Mouse (Mus musculus) intestine, embryonic 15.5 days (tissue): ENCODE measurements around the gene Iqce. TPM values are rescaled to one million over a fixed set of nuclear protein-coding genes. Genes with fewer than 3 reads are reported as not detected.
"Not testable (repeated sequence)": the region's sequence is repeated elsewhere in the genome, so short reads cannot be mapped to it uniquely, and the experiment has no call there.

Experiments used
- ATAC-seq: fragments of 200-750 bp; cut with Nextera tagmentation; 2 replicates; pipeline ENCODE4 v1.8.0; 2017; ENCODE audit warnings: moderate TSS enrichment, moderate library complexity
- H3K27ac ChIP-seq: fragments of 300-500 bp; sonication (generic); 2 replicates; pipeline ENCODE4 v1.5.1; 2015; ENCODE audit warnings: mild to moderate bottlenecking, inconsistent platforms
- H3K27me3 ChIP-seq: fragments of 300-500 bp; sonication (generic); replicated peaks from 2 replicates; pipeline ENCODE4 v1.6.1; 2015; ENCODE audit warnings: inconsistent platforms
- H3K36me3 ChIP-seq: fragments of 300-500 bp; sonication (generic); 2 replicates; pipeline ENCODE4 v1.6.1; 2015; ENCODE audit warnings: inconsistent platforms
- H3K4me1 ChIP-seq: fragments of 300-500 bp; sonication (generic); replicated peaks from 2 replicates; pipeline ENCODE4 v1.6.1; 2015; ENCODE audit warnings: inconsistent platforms
- H3K4me2 ChIP-seq: fragments of 300-500 bp; sonication (generic); replicated peaks from 2 replicates; pipeline ENCODE4 v1.6.1; 2015; ENCODE audit warnings: mild to moderate bottlenecking, inconsistent platforms
- H3K4me3 ChIP-seq: fragments of 300-500 bp; sonication (generic); replicated peaks from 2 replicates; pipeline ENCODE4 v1.5.1; 2015; ENCODE audit warnings: inconsistent platforms
- H3K9ac ChIP-seq: fragments of 300-500 bp; sonication (generic); 2 replicates; pipeline ENCODE4 v1.6.1; 2015; ENCODE audit warnings: inconsistent platforms
- H3K9me3 ChIP-seq: fragments of 300-500 bp; sonication (generic); 2 replicates; pipeline ENCODE4 v1.6.1; 2016; ENCODE audit warnings: inconsistent platforms
- WGBS: fragments of 180-500 bp; shearing (Covaris S2); methylation state at CpG from one replicate; pipeline ENCODE4 v1.1.7; 2015; 5-methylcytosine and 5-hydroxymethylcytosine counted together
- polyA plus RNA-seq: library from polyadenylated mRNA; unstranded; fragments of >200 nt; fragmentation: Nextera tagmentation; extraction: Ambion mirVana; gene quantifications from 2 replicates; pipeline ENCODE4 v1.2.1, GENCODE M21; 2015

The Iqce gene
- polyA plus RNA-seq, 1 experiment from 2014 or later: 18.8 TPM

DNA sequence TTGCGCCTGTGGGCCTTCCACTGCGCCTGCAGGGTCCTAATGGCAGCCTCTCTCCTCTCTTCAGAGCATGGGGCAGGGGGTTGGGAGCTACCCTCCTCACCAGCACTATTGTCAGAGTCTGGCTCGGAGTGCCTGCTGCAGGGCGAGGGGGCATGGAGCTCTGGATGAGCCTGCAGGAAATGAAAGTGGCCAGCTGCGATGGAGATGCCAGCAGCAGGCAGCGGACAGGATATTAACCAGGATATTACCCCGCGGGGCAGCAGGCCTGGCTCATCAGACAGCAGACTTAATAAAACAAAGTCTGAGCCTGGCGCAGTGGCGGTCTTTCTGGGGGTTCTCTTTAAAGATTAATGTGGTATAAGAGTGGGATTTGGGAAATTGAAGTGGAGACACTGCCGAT, 27.1 kb downstream of the Iqce start:
- ATAC-seq: no peak
- 61% methylated on average over 11 of the region's 11 CpGs for WGBS
- no peaks in the 10 kb centered on the region for H3K27me3 ChIP-seq
- H3K9ac ChIP-seq: no peak overlapping the region
- H3K4me1 ChIP-seq: 0 out of 2 replicates have a peak, but pooled peaks cover 8% of the 10 kb centered on the region
- no peaks in the 10 kb centered on the region; the same call in 1 of the 2 replicates for H3K36me3 ChIP-seq
- H3K9me3 ChIP-seq: no peaks in the 10 kb centered on the region
- H3K27ac ChIP-seq: no peak overlapping the region
- H3K4me3 ChIP-seq: no peak overlapping the region
- no peak overlapping the region for H3K4me2 ChIP-seq

DNA sequence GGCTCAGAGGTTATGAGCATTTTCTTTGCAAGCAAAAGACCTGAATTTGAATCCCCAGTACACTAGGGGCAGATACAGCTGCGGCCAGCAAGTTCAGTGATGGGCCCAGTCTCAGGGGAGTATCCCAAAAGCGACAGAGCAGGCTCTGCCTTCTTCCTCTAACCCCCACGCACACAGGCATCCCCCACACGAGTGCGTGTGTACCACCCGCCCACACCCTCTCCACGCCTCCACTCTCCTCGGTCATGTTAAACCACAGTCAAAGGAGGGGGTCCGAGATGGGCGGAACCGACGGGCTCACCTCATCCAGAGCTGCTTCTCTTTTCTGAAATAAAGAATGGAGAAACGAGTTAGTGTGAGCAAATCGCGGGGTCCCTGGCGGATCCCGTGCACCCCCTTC, 28.1 kb downstream of the Iqce start:
- no peak overlapping the region for H3K4me2 ChIP-seq
- H3K27ac ChIP-seq: peak overlapping the region; percentile 6; the same call in 1 of the 2 replicates
- 0 out of 2 replicates have a peak, but pooled peaks cover 8% of the 10 kb centered on the region for H3K4me1 ChIP-seq
- no peak overlapping the region for H3K9ac ChIP-seq
- WGBS: 89% methylated on average over 17 of the region's 17 CpGs
- no peak for ATAC-seq
- no peak overlapping the region for H3K4me3 ChIP-seq
- H3K36me3 ChIP-seq: peaks cover 8% of the 10 kb centered on the region
- no peaks in the 10 kb centered on the region for H3K27me3 ChIP-seq
- no peaks in the 10 kb centered on the region for H3K9me3 ChIP-seq

DNA sequence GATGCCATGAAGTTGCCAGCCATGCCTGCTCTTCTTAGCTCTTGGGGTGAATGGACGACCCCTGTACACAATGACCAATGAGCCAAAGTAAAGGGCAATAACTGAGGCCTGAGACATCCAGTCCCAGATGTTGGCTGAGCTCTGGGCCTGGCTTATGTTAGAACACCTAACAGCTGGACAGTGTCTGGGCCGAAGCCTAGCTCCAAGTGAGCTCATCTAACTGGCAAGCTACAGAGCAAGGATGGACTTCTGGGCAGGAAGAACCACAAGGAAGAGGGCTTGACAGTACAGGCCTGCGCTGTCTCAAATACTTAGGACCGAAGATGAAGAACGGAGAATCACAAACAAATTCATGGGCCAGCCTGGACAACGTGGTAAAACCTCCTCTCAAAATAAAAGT, 29.6 kb downstream of the Iqce start:
- not testable (repeated sequence) for H3K4me3 ChIP-seq, H3K4me2 ChIP-seq, H3K27me3 ChIP-seq, H3K9me3 ChIP-seq, H3K9ac ChIP-seq, H3K4me1 ChIP-seq
- Histone ChIP-seq H3K36me3 (peaks cover 12% of the 10 kb centered on the region), H3K27ac (peak overlapping the region; percentile 62; the same call in 1 of the 2 replicates)
- ATAC-seq: peak; percentile 79
- WGBS: 58% methylated on average over 6 of the region's 6 CpGs

DNA sequence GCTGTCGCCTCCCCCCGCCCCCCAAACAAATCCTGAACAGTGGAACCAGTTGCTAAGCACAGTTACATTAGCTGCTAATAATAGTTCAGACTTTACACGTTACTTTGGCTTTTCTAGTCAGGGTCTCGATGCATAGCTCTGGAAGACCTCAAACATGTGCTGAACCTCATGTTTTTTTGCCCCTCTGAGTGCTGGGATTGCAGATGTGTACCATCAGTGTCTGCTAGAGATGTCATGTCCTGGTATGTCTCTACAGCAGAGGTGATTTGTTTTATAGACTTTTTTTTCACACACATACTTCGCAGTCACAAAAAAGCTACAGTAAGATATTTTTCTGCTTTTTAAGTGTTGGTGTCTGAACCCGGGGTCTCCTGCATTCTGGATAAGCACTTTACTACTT, 30.1 kb downstream of the Iqce start:
- Histone ChIP-seq H3K4me1 (0 out of 2 replicates have a peak, but pooled peaks cover 8% of the 10 kb centered on the region), H3K27ac (peak overlapping the region; percentile 73), H3K36me3 (peaks cover 12% of the 10 kb centered on the region), H3K9me3 (no peaks in the 10 kb centered on the region), H3K27me3 (no peaks in the 10 kb centered on the region), H3K4me3 (no peak overlapping the region), H3K4me2 (no peak overlapping the region), H3K9ac (no peak overlapping the region)
- ATAC-seq: peak; percentile 50
- 67% methylated on average over 6 of the region's 6 CpGs for WGBS

DNA sequence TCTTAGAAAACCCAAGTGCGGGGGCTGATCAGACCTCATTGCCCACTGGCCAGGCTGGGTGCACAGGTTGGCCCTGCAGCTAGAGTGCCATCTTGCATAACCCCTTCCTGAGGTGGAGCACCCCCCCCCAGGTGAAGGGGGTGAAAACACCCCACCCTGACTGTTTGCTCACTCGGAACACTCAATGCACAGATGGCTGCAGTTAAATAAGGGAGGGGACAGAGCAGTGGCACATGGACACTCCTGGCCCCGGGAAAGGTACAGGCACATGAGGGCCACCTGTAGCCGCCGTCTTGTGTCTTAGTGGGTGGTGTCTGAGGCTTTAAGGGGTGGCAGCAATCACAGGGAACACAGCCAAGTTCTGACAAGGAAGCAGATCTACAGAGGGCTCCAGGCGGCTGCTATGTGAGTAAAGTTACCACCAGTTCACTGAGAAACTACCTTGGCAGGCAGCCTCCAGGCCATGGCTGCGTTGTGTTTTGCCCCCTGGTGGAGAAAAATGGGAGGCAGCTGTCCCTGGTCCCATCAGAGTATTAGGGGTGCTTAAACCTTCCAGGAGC, 38.5 kb downstream of the Iqce start:
- Histone ChIP-seq H3K4me1 (peaks cover 43% of the 10 kb centered on the region), H3K4me3 (no peak overlapping the region), H3K36me3 (peaks cover 1% of the 10 kb centered on the region), H3K4me2 (no peak overlapping the region), H3K9me3 (no peaks in the 10 kb centered on the region), H3K27me3 (no peaks in the 10 kb centered on the region), H3K27ac (peak overlapping the region; percentile 62; the same call in 1 of the 2 replicates), H3K9ac (no peak overlapping the region)
- peak; percentile 75 for ATAC-seq
- 40% methylated on average over 7 of the region's 7 CpGs for WGBS

DNA sequence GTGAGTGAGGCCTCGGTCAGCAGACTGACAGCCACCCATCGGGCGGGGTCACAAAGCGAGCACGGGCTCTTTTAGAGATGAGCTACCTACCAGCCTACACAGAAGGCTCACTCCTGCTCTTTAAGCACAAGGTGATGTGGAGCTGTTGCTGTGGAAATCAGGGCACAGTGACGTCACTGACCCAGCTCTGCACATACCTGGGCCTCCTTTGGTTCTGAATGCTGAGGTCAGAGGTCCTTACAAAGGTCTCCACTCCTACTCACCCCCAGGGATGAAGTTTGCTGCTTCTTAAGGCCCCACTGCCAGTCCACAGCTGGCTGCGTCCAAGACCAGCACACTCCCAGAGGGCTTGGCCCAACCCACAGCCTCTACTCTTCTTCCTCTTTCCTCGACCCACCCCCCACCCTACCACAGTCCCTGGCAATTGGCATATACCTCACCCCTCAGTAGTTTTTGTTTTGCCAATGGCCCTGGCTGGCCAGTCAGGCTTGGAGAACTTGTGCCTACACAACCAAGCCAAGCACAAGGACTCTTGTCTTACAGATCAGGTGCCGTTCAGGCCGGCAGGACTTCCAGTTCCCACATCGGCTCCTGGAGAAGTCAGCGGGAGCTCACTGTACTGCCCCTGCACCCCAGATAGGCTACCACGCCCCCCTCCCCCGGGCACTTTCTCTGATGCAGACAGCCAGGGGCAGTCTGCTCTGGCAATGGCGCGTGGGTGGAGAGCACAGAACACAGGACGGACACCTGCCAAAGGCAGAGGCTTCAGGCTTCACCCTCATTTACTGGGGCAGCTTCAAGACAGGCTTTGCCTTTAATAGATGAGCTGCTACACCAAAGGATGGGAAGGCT, 39.2 kb downstream of the Iqce start:
- Histone ChIP-seq H3K4me3 (no peak overlapping the region), H3K4me2 (no peak overlapping the region), H3K27me3 (no peaks in the 10 kb centered on the region), H3K36me3 (no peaks in the 10 kb centered on the region), H3K9me3 (no peaks in the 10 kb centered on the region), H3K27ac (peak overlapping the region; percentile 62), H3K4me1 (peaks cover 43% of the 10 kb centered on the region), H3K9ac (no peak overlapping the region)
- peak; percentile 39 for ATAC-seq
- WGBS: 62% methylated on average over 17 of the region's 17 CpGs

DNA sequence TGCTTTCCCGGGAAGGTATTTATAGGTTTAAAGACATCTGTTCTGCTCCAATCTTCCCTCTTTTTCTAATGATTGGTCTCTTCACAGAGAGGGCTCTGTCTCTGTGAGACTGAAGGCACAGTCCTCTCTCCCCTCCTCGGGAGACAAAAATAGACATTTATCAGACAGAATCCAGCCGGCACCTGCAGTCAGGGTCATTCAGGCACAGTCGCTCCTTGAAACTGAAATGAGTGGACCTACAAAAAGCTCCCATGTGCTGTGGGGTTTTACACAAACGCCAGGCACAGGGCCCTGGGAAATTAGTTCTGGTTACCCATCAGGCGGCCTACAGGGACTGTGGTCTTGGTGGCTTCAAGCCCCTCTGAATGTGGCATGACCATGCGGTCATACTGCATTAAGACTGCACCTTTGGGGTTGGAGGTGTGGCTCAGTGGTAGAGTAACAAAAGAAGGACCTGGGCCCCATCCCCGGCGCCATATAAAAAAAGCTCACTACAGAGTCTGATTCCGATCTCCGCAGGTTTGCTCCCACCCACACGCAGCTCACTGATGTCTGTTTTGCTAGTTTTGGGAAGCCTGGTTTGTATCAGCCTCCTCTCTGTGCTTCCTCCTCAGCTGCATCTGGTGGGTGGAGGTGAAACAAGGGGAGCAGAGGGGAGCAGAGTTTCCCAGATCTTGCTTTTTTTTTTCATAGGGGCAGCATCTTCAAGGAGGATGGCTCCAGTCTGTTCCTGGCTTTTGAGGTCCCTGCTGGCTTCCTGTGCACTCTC, 40.1 kb downstream of the Iqce start:
- Histone ChIP-seq H3K4me2 (peak overlapping the region; percentile 1; the same call in 1 of the 2 replicates), H3K4me3 (no peak overlapping the region), H3K27me3 (no peaks in the 10 kb centered on the region), H3K9me3 (no peaks in the 10 kb centered on the region), H3K9ac (no peak overlapping the region), H3K4me1 (peaks cover 43% of the 10 kb centered on the region), H3K27ac (peak overlapping the region; percentile 44; the same call in 1 of the 2 replicates), H3K36me3 (no peaks in the 10 kb centered on the region)
- no peak for ATAC-seq
- WGBS: 38% methylated on average over 12 of the region's 12 CpGs

DNA sequence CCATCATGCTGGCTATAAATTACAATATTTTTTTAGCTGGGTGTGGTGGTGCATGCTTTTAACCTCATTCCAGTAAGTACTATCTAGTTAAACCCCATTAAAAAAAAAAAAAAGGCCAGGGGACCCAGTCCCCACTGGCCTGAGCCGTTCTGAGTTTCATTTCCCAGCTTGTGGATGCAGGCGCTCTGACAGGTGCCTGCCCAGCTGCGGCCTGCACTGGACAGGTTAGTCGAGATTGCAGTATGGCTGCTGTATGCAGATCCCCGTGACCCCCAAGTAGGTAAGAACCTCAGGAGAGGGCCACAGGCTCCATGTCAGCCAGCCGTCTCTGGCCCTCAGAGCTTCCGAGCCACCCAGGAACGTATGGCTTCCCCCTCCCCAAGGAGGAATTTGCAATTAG, 40.8 kb downstream of the Iqce start:
- WGBS: 50% methylated on average over 8 of the region's 8 CpGs
- peak overlapping the region; percentile 44; the same call in 1 of the 2 replicates for H3K27ac ChIP-seq

DNA sequence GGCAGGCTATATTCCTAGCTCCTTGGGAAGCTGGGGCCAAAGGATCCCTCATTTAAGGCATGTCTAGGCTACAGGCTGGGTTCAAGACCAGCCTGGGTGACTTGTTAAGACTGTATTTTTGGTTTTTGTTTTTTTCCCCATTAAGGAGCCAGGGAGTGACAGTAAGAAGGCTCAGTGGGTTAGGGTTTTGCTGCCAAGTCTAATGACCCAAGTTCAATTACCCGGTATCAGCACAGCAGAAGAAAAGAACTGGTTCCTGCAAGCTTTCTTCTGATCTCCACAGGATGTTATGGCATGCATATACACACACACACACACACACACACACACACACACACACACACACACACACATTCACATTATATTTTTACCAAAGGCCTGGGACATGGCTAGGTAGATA, 41.8 kb downstream of the Iqce start:
- Histone ChIP-seq H3K27ac (no peak overlapping the region), H3K4me1 (peaks cover 43% of the 10 kb centered on the region), H3K27me3 (no peaks in the 10 kb centered on the region), H3K4me2 (no peak overlapping the region), H3K36me3 (no peaks in the 10 kb centered on the region), H3K4me3 (no peak overlapping the region), H3K9ac (no peak overlapping the region), H3K9me3 (no peaks in the 10 kb centered on the region)
- WGBS: 47% methylated on average over 1 of the region's 1 CpGs
- ATAC-seq: no peak

More for the DNA sequence above, 40.8 kb downstream of the Iqce start:
- Histone ChIP-seq H3K36me3 (no peaks in the 10 kb centered on the region), H3K4me3 (no peak overlapping the region), H3K27me3 (no peaks in the 10 kb centered on the region), H3K9ac (no peak overlapping the region), H3K9me3 (no peaks in the 10 kb centered on the region), H3K4me1 (peaks cover 43% of the 10 kb centered on the region), H3K4me2 (0 out of 2 replicates have a peak overlapping the region, but pooled peaks have one; percentile 1)
- no peak for ATAC-seq

DNA sequence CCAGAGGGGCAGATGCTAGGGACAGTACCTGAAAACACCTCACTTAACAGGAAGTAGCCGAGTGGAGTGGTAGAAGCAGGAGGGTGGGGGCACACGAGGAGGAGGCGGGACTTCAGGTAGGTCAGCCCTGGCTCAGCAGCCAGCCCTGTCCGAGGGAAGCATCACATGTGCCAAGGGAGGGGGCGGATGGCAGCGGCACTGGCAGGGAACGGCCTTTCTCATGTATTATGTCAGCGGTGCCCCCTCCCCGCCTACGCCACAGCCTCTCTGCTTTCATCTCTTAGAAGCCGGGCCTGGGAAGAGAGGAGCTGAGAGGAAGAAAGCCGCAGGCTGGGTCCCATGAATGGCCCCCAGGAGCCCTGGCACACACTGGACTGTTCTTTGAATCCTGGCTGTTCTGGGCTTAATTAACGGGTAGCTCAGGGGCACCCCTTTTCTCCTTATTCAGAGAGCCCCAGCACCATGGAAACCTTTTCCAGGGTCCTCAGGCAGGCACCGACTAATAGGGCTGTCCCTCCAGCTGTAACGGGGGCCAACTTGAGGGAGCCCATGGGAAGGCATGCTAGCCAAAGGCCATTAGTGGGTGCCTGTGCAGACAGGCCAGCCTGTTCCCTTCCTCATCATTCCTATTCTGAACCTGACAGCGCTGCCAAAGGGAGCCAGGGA, 42.4 kb downstream of the Iqce start:
- no peaks in the 10 kb centered on the region for H3K9me3 ChIP-seq
- peak; percentile 15; the same call in 1 of the 2 replicates for ATAC-seq
- H3K27ac ChIP-seq: no peak overlapping the region
- H3K4me3 ChIP-seq: no peak overlapping the region
- H3K9ac ChIP-seq: peak overlapping the region; percentile 20; the same call in 1 of the 2 replicates
- 40% methylated on average over 16 of the region's 16 CpGs for WGBS
- H3K36me3 ChIP-seq: no peaks in the 10 kb centered on the region
- no peaks in the 10 kb centered on the region for H3K27me3 ChIP-seq
- H3K4me1 ChIP-seq: peaks cover 44% of the 10 kb centered on the region
- no peak overlapping the region; the same call in 1 of the 2 replicates for H3K4me2 ChIP-seq

DNA sequence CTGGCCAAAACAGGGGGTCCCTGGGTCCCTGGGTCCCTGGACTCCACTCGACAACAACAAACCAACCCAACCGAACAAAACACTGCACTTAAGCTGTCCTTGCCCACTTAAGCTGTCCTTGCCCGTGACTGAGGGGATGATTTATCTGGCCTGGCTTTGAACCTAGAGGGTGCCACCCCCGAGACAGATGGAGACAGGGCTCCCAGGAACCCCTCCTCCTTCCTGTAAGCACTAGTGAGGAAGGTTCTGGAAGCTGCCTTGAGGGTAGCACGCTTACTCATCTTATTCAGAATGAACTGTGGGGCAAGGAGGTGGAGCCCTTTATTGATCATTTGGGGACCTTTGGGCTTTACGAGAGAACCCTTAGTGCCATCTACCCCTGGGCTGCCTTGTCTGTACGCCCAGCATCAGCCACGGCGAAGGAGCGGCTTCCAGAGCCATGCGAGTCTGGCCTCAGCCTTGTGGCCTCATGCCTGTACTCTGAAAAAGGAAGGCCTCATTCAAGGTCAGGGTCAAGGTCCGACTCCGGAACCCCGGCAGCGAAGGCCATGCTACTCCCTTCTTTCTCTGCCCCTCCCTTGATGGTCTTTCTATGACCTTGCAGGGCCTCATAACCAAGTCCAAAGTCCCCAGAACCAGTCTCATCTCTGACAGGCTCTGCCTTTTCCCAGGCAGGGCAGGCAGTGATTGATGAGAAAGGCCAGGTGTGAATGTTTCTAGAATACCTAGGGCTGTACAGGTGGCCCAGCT, 47.9 kb downstream of the Iqce start:
- H3K9ac ChIP-seq: no peak overlapping the region
- peak overlapping the region; percentile 72 for H3K27ac ChIP-seq
- no peak overlapping the region for H3K4me3 ChIP-seq
- WGBS: 60% methylated on average over 15 of the region's 15 CpGs
- H3K36me3 ChIP-seq: no peaks in the 10 kb centered on the region
- ATAC-seq: peak; percentile 86
- H3K9me3 ChIP-seq: no peaks in the 10 kb centered on the region
- peaks cover 22% of the 10 kb centered on the region for H3K4me1 ChIP-seq
- no peaks in the 10 kb centered on the region for H3K27me3 ChIP-seq
- no peak overlapping the region for H3K4me2 ChIP-seq
